Mouse (Mus musculus) erythroblast, embryonic 14.5 days (primary cell): Measurements from ENCODE around the gene Hand2. TPM values are rescaled to one million over a fixed set of nuclear protein-coding genes. Genes with fewer than 3 reads are reported as not detected.

ENCODE experiments used
- H3K27me3 ChIP-seq: 2 replicates; pipeline ENCODE4 v1.6.1; 2012; ENCODE audit warnings: inconsistent platforms; ENCODE audit not compliant: control insufficient read depth
- H3K36me3 ChIP-seq: 2 replicates; pipeline ENCODE4 v1.6.1; 2012; ENCODE audit warnings: mild to moderate bottlenecking, inconsistent platforms; ENCODE audit not compliant: control insufficient read depth
- H3K4me1 ChIP-seq: 2 replicates; pipeline ENCODE4 v1.6.1; 2012; ENCODE audit warnings: inconsistent platforms; ENCODE audit not compliant: control insufficient read depth
- H3K4me3 ChIP-seq: replicated peaks from 2 replicates; pipeline ENCODE3; 2012; ENCODE audit warnings: moderate library complexity, mild to moderate bottlenecking, inconsistent platforms
- H3K9me3 ChIP-seq: 2 replicates; pipeline ENCODE4 v1.6.1; 2012; ENCODE audit warnings: low read length, inconsistent platforms, mixed read lengths; ENCODE audit not compliant: control insufficient read depth
- GATA1 ChIP-seq: IDR thresholded peaks from 2 replicates; pipeline ENCODE4 v1.6.1; 2012; ENCODE audit warnings: low read length, inconsistent platforms, mixed read lengths
- TAL1 ChIP-seq: IDR thresholded peaks from 3 replicates; pipeline ENCODE4 v1.6.1; 2012; ENCODE audit warnings: low read length, inconsistent platforms, mixed read lengths
- polyA plus RNA-seq: library from polyadenylated mRNA; stranded (reverse); fragments of >175 nt; gene quantifications from 2 replicates; pipeline ENCODE4 v1.2.3, GENCODE M21; 2012

Hand2 gene
- polyA plus RNA-seq, 1 experiment, result not detected

GRCm38 (mm10) chr8:57362881-57363280 is 42.1 kb downstream of the Hand2 start:
- no peaks in the 10 kb centered on the region for H3K4me1 ChIP-seq
- H3K9me3 ChIP-seq, result peaks cover 5% of the 10 kb centered on the region; the same call in 1 of the 2 replicates
- H3K4me3 ChIP-seq, result no peak overlapping the region
- H3K27me3 ChIP-seq, result 0 out of 2 replicates have a peak, but pooled peaks cover 2% of the 10 kb centered on the region
- TF ChIP-seq GATA1, result no peak
- TF ChIP-seq TAL1, result no peak
- no peaks in the 10 kb centered on the region for H3K36me3 ChIP-seq

- Histone ChIP-seq H3K36me3 (no peaks in the 10 kb centered on the region), H3K9me3 (no peaks in the 10 kb centered on the region), H3K27me3 (no peaks in the 10 kb centered on the region), H3K4me3 (no peak overlapping the region), H3K4me1 (no peaks in the 10 kb centered on the region)
- TF ChIP-seq TAL1 (no peak), GATA1 (no peak)
Observed at GRCm38 (mm10) chr8:57374044-57374443, 53.3 kb downstream of the Hand2 start.

Other genes starting within 250 kb of the Hand2 start
- gene Scrg1, start 134.9 kb downstream of the Hand2 start, polyA plus RNA-seq, result not detected in 2 replicates
- gene Sap30, start 166.9 kb downstream of the Hand2 start, polyA plus RNA-seq, result 2.0 TPM in 2 replicates
- 46.5 and 51.4 TPM in 2 replicates for gene Hmgb2, start 190.9 kb downstream of the Hand2 start, polyA plus RNA-seq